Mouse (Mus musculus): ENCODE measurements around the gene Parva.

Gene Parva

DNA sequence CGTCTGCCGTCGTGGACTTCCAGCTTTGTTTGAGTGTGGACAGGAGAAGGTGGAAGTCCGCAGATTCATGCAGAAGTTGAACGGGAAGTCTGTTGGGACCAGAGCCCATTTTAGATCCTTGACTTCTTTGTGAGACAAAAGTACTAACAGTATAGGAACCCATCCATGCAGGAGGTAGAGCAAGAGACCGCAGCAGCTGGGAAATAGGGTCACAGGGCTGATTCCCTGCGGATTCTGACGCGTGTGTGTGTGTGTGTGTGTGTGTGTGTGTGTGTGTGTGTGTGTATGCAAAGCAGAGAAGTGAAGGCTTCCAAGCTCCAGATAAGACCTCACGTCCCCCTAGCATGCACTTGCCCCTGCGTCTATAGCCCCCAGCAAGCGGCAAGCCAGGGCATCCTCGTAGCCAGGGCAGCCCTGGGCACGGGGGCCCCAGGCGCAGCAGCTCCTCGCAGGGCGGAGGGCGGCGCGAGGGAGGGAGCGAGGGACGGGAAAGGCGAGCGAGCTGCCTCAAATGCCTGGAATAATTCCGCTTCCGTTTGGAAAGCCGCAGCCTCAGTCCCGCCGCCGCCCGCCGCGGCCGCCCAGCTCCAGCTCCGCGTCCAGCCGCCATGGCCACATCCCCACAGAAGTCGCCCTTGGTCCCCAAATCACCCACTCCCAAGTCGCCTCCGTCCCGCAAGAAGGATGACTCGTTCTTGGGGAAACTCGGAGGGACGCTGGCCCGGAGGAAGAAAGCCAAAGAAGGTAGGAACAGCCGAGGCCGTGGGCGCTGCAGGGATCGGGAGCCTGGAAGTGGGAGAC lies at the start of gene Parva:
TSS of gene Parva (plus strand) at position 149 of the 801 bp plus-strand sequence.
- peak; percentile 86 for DNase-seq (ENCODE audit: low spot score)

DNA sequence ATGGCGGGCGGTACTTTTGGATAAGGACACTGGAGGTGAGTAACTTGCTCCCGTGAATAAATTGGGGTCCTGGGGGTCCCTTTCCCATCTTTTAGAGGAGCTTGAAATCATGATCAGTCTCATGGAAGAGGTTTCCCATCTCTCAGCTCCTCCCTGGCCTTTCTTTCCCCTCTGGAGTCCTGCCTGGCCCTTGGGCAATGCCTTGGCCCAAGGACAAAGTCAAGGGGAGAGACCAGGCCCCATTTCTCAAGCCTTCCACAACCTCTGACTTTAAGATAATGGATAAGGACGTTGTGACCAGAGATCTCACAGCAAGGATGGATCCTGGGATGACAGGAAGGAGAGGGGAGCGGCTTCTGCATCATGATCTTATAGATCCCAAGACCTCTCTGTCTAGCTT lies 49.2 kb upstream of the Parva start:
- no peak for DNase-seq (ENCODE audit: low spot score)

DNA sequence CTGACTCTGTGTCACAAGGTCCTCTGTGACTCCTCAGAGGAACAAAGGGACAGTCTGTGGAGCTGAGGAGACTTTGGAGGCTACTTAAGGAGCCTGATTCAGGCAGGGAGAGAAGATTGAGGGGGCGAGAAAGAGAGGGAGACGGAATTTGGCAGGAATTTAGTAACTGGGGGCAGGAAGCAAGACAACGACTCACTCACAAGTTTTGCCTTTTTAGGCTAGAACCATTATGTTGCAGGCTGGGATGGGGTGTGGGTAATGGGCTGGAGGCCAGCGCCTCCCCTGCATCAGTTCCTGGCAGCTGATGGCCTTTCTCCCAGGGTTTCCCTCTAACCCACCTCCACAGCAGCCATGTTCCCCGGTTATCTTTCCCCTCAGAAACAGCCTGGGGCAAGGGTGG lies 48.8 kb upstream of the Parva start:
- DNase-seq (ENCODE audit: low spot score): no peak

DNA sequence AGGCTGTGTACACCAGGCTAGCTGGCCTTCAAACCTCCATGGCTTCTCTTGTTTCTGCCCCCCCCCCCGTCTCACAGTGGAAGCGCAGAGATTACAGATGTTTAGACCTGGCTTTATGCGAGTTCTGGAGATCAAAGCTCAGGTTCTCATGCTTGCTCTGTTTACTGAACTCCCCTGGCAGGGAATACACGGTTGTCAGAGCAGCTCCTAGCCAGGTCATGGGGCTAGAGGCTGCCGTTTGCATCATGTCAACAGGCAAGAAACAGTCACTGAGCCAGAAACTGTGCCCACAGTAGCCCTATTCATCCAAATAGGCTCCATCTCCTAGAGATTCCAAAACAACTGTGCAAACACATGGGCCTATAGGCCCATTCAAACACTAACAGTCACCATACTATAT lies 40.8 kb upstream of the Parva start:
- no peak for DNase-seq (ENCODE audit: low spot score)

DNA sequence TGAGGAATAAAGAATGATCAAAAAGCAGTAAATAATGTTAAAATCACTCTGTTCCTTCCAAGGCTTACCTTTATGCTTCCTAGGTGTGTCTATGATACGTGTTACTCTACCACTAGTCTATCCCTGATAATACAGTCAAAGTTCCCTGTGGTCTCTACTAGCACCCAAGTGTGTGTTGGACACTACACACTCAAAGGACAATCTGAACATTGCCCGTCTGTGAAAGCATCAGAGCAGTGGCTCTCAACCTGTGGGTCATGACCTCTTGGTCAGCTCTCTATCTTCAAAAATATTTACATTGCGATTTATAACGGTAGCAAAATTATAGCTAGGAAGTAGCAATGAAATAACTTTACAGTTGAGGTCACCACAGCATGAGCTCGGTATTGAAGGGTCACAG lies 39.4 kb upstream of the Parva start:
- no peak for DNase-seq (ENCODE audit: low spot score)

DNA sequence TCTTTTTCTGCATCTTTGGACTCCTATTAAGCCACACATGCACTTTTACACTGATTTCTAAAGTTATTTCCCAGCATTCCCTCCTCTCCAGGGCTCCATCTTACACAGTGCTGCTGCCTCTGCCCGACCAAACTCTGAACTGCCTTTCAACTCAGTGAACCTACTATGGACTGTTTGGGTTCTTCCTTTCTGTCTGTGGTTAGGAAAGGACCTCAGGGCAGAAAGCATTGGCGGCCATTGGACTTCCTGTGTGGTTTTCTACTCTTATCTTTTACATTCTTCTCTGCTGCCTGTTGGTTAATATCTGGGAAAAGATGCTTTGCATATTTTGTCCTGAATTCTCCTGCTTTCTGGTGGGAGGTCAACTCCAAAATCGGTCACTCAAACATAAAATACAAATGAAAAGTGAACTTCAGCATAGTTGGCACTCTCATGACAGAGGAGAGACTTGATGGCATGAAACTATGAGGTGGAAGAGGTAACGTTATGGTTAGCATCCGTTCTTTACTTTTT lies 38.9 kb upstream of the Parva start:
- DNase-seq (ENCODE audit: low spot score): no peak

DNA sequence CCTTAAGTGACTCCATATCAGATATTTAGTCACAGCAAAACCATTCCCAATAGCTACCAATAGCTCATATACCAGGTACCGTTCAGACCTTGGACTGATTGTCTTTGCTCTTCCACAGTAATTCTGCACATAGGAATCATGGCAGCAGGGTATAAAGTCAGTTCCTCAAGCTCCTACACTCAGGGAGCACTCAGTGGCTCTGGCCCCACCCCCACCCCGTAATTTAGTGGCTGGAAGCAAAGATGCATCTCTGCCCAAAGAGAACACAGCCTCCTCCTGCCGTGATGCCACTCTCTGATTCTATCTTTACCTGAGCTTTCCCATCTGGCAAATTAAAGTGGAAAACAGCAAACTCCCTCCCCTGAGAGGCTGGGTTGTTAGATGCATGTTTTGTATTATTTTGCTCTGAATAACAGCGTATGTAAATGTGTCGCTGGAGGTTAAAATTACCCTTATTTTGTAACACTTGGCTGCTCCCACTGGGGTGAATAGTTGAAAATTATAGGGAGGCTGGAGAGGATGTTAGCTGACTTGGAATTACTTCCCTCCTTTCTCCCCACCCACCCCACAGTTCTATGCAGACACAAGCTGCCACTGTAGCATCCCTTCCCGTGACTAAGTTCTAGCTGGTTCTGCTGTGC lies 37.6 kb upstream of the Parva start:
- DNase-seq (ENCODE audit: low spot score): no peak

DNA sequence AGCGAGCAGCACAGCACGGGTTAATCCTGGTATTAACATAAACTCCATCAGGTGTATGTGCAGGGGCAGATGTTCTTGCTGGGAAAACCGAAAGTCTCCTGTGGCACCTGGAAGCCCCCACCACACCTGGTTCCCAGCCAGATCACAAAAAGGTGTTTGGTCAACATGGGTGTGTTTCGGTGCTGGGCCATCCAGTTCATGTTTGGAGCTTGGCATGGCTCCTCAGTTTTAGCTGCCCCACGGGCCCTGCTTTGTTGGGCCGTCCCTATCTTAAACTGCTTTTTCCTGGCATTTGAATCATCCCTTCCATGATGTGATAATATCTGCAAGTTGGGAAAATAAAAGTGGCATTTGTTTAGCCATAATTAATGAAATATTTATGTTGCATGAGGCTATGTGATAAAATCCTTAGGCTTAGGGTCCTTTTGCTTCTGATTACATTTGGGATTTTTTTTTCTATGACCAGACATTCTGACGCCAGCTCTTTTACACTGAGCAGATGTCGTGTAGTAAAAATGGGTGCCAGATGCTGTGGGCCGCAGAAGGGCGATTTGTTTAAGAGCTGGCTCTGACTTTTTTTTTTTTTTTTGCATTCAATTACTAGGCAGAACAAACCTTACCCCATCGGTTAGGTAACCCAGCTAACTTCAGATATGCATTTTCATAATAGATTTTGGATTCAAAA lies 36.9 kb upstream of the Parva start:
- peak; percentile 47 for DNase-seq (ENCODE audit: low spot score)

DNA sequence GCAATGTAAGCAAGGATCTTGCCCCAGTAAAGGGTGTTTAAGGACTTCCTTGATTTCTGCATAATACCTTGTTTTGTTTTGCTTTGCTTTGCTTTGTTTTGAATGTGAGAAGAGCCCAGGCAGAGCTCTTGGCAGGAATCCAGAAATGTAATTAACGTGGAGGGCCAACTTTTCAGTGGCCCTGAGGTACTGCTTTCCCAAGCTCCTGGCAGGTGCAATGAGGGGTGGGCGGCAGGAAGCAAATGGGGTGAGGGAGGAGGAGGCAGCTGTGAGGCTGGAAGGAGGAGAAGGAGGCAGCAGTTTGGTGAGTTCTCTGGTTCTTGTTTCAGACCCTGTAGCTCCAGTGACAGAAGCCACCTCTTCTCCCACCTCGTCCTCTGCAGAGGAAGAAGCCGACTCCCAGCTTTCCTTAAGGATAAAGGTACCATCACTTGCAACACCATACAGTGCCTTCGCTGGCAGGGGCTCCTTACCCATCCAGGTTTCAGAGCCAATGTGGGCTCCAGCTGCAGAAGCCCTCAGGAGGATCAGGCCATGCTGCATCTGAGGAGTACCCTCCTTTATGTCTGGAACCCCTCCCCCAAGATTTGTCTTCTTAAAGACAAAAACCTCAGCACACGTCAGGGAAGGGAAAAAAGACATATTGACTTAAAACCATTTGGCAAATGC lies 36.2 kb upstream of the Parva start:
- DNase-seq (ENCODE audit: low spot score): peak; percentile 23

DNA sequence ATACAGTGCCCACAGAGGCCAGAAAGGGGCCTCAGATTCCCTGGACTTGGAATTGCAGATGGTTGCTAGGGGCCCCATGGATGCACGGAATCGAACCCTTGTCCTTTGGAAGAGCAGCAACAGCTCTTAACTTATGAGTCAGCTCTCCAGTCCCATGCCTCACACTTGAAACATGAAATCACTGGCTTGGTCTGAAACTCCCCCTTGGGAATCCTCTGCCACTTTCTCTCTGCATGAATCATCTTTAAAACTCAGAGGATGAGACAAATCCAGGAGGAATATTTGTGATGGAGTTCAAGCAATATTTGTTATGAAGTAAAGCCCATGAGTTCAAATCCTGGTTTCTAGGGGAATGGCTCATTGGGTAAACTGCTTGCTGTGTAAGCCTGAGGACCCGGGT lies 29.5 kb upstream of the Parva start:
- no peak for DNase-seq (ENCODE audit: low spot score)

DNA sequence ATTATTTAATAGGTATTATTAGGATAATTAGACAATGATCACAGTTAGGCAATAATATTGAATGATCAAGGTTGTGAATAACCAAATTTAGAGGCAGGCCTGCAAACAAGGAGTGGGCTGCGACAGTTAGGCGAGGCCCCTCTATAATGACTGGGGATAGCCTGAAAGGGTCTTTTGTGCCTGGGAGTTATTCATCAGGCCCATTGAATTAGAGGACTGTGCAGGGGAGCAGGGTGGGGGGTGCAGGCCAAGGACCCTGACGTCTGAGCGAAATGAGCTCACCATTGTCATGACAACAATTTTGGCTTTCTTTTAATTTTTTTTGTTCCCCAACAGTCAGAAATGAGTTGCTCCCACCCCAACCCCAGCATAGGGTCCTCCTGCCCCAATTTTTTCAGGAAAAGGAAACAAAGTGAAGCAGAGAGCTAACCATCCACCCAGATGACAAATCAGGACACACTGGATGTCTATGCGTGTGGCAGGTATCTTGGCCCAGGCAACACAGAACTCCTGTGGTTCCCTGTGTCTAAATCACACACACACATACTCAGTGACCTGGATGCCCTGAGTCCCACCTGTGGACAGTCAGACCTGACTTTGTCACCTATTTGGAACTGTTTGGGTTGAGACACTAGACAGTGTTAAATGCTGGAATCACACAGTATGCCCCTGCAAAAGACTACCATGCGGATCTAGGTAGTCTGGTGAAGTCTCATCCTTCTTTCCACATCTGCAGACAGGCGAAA lies 27.7 kb upstream of the Parva start:
- DNase-seq (ENCODE audit: low spot score): no peak

DNA sequence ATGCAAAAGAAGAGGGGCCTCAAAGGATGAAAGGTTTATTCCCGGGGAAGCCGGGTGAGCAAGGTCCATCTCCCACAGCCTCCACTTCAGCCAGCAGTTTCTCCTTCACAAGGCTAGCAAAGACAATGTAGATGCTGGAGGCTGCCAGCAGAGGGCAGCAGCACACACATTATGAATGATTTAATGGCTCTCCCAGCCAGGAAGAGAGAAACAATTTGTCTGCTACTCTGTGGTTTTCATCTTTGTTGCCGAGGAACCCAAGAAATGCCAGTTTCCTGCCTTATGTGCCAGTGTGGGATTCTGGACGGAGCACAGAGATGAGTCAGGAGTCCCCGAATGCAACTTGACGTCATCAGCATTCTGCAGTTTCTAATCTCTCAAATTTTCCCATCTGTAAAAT lies 27.1 kb upstream of the Parva start:
- DNase-seq (ENCODE audit: low spot score): peak; percentile 96

DNA sequence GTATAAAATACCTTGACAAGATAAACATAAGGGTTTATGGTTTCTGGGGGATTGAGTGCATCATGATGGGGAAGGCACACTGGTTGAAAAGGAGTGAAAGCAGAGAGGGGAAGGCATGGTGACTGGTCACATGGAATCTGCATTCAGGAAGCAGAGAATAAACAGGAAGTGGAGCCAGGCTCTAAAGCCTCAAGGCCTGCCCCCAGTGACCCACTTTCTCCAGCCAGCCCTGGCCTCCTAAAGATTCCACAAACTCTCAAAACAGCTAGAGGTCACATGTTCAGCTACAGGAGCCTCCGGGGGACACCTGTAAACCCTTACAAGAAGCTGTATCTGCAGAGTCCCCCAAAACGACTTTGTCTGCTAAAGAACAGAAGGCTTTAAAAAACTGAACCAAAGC lies 22.2 kb upstream of the Parva start:
- DNase-seq (ENCODE audit: low spot score): no peak

DNA sequence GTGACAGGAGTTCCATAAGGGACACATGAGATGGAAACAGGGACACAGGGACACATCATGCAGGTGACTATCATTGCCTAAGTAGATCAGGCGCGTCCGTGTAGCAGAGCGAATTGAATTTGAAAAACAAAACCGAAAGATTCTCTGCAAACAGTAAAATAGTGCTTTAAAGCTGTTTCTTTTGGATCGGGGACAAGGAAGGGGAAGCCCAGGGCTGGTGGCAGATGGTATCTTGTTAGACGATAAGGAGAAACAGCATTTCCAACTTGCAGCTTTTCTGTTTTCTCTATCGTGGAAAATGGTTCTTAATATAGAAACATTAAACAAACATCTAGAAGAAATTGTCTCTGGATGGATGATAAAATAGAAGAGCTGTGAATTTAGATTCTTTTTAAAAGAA lies 21.7 kb upstream of the Parva start:
- DNase-seq (ENCODE audit: low spot score): no peak

DNA sequence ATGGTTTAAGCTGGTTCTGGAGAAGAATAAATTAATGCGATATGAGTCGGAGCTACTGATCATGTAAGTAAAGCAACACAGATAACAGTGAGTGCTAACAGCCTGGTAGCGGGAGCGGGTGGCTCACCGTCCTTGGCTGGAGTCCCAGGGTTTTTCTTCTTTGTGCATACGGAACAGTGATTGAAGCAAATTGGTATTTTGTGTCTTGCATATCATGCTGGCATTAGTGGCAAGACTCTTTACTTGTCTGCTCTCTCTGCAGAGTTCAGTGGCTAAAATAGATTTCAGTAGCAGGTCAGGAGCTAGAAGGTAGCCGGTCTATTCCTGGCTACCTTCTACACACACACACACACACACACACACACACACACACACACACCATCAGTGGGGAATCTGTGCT lies 19.7 kb upstream of the Parva start:
- DNase-seq (ENCODE audit: low spot score): no peak

DNA sequence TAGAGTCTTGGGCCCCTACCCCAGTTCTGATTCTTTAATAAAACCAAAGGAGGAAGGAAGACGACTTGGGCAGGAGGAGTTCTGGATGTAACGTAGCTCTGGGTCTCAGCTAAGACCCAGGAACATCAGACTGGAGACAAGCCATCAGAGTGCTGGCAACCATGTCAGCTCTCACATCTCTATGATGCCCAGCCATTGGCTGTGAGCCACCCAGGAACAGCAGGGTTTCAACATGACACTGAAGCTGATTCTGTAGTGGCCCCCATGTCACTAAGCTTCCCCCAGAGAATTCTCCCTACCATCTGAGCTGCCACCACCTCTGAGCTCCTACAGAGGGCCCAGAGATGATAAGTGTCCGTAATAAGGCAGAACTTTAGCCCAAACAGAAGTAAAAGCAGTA lies 17.3 kb upstream of the Parva start:
- DNase-seq (ENCODE audit: low spot score): no peak

DNA sequence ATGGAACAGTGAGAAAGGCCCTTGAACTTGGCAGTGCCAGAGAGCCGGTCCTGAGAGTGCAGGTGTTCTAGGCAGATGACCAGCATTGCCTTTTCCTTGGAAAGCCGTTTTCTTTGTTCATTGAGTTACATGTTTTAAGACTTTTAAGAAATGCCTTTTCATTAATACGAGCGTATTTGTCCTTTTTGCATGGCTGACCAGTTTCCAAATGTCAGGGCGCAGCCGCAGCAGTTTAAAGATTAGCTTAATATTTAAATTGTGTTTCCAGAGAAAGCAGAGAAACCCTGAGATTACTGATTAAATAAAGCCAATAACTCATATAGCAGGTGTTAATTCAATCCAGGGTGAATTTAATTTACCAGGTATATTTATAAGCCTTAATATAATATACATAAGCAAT lies 14.0 kb upstream of the Parva start:
- DNase-seq (ENCODE audit: low spot score): no peak

DNA sequence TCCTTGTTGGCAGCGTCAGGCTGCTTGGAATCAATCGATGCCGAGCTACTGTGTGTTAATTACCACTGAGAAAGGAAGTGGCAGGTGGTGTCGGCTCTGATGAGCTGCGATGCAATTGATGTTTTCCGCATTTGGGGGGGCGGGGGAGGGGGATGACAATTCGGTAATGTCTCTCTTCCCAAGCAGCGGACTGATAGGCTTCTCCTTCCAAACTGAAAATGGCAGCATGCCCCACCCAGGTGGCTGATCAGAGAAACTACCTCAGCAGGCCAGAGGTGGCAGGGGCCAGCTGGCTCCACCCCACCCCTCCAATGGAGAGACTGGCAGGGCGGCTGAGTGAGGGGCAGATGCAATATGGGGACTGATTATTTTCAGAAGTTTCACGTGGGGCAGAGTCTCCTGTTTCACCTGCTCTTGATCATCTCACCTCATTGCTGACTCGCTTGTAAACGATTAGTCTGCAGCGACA lies 11.2 kb upstream of the Parva start:
- DNase-seq (ENCODE audit: low spot score): peak; percentile 21

DNA sequence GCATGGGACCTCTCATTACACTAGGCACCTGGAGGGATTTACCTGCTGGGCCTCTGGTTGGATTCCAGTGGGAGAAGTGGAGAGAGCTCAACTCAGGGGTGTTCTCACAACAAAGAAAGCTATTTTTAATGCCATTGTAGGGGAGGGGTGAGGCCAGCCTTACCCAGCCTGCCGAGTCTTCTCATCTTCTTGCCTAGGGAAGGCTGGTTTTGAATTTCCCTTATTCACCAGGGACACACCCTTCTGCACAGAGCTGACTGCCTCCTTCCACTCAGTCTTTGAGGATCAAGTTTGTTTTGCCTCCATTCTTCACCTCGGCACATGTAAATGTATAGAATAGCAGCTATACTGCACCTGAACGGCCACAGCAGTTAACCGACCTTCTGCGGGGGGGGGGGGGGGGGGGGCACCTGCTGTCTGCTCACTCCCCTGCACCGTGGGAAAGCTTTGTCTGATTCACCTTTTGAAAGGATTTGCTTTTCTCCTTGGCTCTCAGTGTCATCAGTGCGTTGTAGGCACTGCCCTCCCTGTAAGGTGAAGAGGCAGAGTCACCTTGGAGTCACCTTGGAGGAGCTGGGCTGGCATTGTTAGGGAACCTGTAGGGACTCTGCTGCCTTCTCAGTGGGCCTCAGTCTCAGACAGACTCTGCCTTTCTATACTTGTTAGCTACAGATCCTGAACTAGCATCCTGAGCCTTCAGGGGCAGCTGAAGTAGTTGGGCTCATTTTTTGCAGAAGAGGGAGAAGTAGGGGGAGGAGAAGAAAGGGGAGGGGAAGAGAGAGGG lies 10.4 kb upstream of the Parva start:
- no peak for DNase-seq (ENCODE audit: low spot score)

DNA sequence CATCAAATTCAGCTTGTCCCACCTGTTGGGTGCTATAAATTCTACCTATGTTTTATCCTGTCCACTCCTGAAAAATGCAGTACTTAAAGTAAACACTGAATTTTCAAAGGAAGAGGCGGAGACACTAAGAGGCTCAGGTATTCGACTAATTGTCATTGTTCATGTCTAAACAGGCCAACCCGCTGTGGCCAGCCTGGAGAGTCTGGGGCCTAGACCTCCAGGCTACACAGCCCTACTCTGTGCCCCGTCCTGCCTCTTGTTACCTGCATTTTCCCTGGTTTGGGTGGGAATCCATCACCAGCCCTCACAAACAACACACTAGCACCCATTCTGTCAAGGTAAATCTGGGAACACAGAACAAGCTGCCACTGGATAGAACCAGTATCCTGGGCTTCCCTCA lies 9.7 kb upstream of the Parva start:
- no peak for DNase-seq (ENCODE audit: low spot score)

DNA sequence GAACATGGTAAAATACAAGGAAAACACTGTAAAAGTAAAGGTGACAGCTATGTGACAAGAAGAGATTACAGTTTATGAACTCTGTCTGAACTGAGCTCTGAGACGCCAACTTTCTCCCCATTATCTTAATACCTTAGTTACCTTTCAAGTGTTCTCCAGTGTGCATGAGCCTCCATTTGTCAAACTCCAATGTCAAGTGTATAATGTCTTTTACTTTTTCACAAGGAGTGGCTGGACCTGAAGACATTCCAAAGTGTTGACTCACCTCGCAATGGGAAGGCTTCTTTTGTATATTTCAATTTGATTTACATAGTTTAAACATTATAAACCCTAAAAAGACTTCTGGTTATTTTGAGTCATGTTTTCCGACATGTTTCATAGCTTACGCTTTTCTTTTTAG lies 3.9 kb upstream of the Parva start:
- DNase-seq (ENCODE audit: low spot score): no peak
